Mouse (Mus musculus): ENCODE measurements around the gene Rab24.

Rab24 gene

GRCm38 (mm10) chr13:55321434-55322129 lies at the start of gene Rab24:
Rab24 (minus strand) TSS chr13:55321946.
- peak; percentile 93 to 94 for DNase-seq

- peak; percentile 31 to 34 for DNase-seq
Observed at GRCm38 (mm10) chr13:55371007-55371681, 49.4 kb upstream of the Rab24 start.

- DNase-seq: no peak
Observed at GRCm38 (mm10) chr13:55370234-55370633, 48.5 kb upstream of the Rab24 start.

DNA sequence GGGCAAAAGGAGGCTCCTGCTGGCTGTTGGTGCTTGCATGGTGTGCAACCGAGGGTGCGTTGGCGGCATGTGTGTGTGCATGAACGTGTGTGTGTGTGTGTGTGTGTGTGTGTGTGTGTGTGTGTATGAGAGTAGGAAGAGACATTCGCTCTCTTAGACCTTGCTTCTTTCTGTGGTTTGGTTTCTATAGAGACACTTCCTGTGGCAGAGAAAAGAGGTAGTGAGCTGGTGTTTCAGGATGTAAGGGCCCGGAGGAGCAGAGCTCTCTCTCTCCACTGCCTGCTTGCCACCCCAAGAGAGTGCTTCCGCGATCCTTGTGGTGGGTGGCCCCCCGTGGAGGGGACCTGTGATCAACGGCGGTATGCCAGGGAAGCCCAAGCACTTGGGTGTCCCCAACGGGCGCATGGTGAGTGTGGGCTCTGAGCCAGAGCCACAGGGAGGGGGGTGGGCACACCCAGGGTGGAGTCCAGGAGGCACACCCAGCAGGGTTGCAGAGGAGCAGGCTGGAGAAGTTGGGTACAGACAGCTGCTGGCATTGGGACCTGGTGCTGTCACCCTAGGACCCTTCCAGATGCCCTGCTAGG lies 47.9 kb upstream of the Rab24 start, which contains the start of gene Rgs14:
Gene Rgs14 (plus strand): TSS at position 202 of the 584 bp plus-strand sequence.
- DNase-seq: no peak

DNA sequence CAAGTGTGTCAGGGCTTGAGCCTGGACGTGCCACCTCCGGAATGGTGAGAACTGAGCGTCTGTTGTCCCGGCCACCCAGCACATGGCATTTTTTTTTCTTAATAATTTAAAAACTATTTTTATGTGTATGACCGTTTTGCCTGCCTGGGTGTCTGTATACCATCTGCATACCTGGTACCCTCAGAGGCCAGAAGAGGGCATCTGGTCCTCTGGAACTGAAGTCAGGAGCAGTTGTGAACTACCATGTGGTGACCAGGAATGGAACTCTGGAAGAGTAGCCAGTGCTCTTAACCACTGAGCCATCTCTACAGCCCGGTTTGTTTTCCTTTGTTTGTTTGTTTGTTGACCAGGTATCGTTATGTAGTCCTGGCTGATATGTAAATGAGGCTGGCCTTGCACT lies 46.7 kb upstream of the Rab24 start:
- DNase-seq: no peak

- peak; percentile 95 to 97 for DNase-seq
Observed at GRCm38 (mm10) chr13:55362453-55363060, 40.8 kb upstream of the Rab24 start, which contains the start of gene Lman2. Lman2 (minus strand) TSS chr13:55362783.

DNA sequence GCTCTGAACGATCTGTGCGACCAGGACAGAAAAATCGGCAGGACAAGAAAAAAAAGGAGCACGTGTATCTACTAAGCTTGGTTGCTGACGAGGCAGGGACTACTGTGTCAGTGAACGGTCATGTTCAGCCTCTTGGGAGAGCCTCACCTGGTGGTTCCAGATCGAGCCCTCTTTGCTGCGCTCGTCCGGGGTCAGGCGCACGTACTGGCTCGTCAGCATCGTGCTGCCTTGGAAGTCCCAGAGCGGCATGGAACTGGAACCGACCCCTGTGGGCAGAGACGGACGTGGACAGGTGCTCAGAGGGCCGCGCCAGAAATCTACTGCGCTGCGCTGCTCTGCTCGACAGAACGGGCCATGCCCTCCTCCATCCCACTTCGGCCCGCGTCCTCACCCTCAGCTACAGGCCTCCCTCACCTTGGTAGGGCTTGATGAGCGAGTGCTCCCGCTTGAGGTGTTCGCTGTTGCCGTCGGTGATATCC lies 40.3 kb upstream of the Rab24 start:
- DNase-seq: peak in 1 of 2 experiments; percentile 47

DNA sequence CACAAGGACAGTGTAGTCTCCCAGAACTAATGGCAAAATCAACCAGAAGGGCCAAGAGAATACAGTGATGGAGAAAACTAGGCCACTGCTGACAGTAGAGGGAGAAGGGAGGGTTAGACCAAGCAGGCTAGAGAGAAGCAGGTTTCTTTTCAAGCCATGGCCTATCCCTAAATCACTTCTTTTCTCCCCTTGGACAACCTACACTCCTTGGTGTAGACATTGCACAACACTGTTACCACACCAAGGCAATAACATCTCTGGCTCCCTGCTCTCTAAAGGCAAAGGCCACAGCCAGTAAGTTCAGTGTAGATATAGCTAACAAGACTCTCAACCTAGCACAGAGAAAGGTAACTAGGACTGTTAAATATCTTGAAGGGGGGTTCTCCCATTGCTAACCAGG lies 39.4 kb upstream of the Rab24 start:
- no peak for DNase-seq

GRCm38 (mm10) chr13:55346745-55347144 lies 25.0 kb upstream of the Rab24 start:
- DNase-seq: no peak

GRCm38 (mm10) chr13:55344286-55344685 lies 22.5 kb upstream of the Rab24 start:
- DNase-seq: no peak

- DNase-seq: no peak
Observed at GRCm38 (mm10) chr13:55342469-55342868, 20.7 kb upstream of the Rab24 start.

- DNase-seq: no peak
Observed at GRCm38 (mm10) chr13:55339259-55339658, 17.5 kb upstream of the Rab24 start.

DNA sequence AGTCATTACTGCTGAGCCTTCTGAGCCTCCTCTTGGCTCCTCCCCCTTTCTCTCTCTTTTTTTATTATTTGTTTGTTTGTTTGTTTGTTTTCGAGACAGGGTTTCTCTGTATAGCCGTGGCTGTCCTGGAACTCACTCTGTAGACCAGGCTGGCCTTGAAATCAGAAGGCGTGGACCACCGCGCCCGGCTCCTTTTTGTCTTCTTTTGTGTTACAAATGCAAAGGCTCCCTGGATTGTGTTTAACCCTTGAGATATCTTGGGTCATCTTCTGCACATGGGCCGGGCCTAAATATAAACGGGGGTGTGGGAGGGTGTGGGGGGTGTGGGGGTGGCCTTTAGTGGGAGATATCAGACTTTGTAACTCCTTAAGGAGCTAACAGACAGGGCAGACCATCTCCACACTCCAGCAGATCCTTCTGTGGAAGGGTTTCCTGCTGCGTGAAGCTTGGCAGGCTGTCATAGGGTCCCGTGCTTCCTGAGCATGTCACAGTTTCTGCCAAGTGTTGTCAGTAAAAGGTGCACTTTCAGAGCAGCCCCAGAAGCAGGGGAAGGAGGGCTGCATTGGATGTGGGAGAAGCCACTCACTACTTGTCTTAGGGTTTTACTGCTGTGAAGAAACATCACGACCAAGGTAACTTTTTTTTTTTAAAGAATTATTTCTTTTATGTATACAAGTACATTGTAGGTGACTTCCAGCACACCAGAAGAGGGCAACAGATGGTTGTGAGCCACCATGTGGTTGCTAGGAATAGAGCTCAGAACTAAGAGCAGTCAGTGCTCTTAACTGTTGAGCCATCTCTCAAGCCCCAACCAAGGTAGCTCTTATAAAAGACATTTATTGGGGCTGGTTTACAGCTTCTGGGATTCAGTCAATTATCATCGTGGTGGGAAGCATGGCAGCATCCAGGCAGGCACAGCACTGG lies 16.6 kb upstream of the Rab24 start:
- DNase-seq: peak; percentile 57 to 68

GRCm38 (mm10) chr13:55337341-55337975 lies 15.7 kb upstream of the Rab24 start:
- DNase-seq: no peak

GRCm38 (mm10) chr13:55335701-55336100 lies 14.0 kb upstream of the Rab24 start:
- no peak for DNase-seq

GRCm38 (mm10) chr13:55332331-55332730 lies 10.6 kb upstream of the Rab24 start:
- no peak for DNase-seq

- DNase-seq: no peak
Observed at GRCm38 (mm10) chr13:55330567-55331400, 9.0 kb upstream of the Rab24 start.

GRCm38 (mm10) chr13:55329683-55330566 lies 8.2 kb upstream of the Rab24 start, which contains the start of gene Mxd3:
Mxd3 (minus strand) TSS chr13:55329823.
- peak; percentile 87 to 91 for DNase-seq

GRCm38 (mm10) chr13:55329109-55329682 lies 7.5 kb upstream of the Rab24 start:
- DNase-seq: peak; percentile 64 to 73
